Mouse (Mus musculus) hindbrain, embryonic 11.5 days (tissue): ENCODE results near the gene Anapc16. TPM values are rescaled to one million over a fixed set of nuclear protein-coding genes. Genes with fewer than 3 reads are reported as not detected.

ENCODE experiments used
- ATAC-seq: fragments of 200-750 bp; cut with Nextera tagmentation; 2 replicates; pipeline ENCODE4 v1.8.0; 2017; ENCODE audit warnings: mild to moderate bottlenecking, moderate TSS enrichment, moderate library complexity; ENCODE audit not compliant: low FRiP score
- DNase-seq: peaks from one replicate; pipeline ENCODE4 v3.0.0-alpha.2; 2015; ENCODE audit warnings: low spot score
- H3K27ac ChIP-seq: fragments of 300-500 bp; sonication (generic); 2 replicates; pipeline ENCODE4 v1.5.1; 2014; ENCODE audit warnings: mild to moderate bottlenecking, low read depth, low read length
- H3K27me3 ChIP-seq: fragments of 300-500 bp; sonication (generic); 2 replicates; pipeline ENCODE4 v1.6.1; 2014; ENCODE audit warnings: mild to moderate bottlenecking, low read length, moderate library complexity, mixed read lengths; ENCODE audit not compliant: control insufficient read depth, insufficient read depth
- H3K36me3 ChIP-seq: fragments of 300-500 bp; sonication (generic); 2 replicates; pipeline ENCODE4 v1.6.1; 2014; ENCODE audit warnings: mild to moderate bottlenecking, low read length, moderate library complexity, mixed read lengths; ENCODE audit not compliant: control insufficient read depth, insufficient read depth
- H3K4me1 ChIP-seq: fragments of 300-500 bp; sonication (generic); replicated peaks from 2 replicates; pipeline ENCODE4 v1.6.1; 2014; ENCODE audit warnings: low read length, mixed read lengths; ENCODE audit not compliant: control insufficient read depth, insufficient read depth
- H3K4me2 ChIP-seq: fragments of 300-500 bp; sonication (generic); replicated peaks from 2 replicates; pipeline ENCODE4 v1.6.1; 2014; ENCODE audit warnings: mild to moderate bottlenecking, low read depth, low read length
- H3K4me3 ChIP-seq: fragments of 300-500 bp; sonication (generic); 2 replicates; pipeline ENCODE4 v1.5.1; 2014; ENCODE audit warnings: low read depth, low read length
- H3K9ac ChIP-seq: fragments of 300-500 bp; sonication (generic); 2 replicates; pipeline ENCODE4 v1.6.1; 2014; ENCODE audit warnings: low read depth, low read length
- H3K9me3 ChIP-seq: fragments of 300-500 bp; sonication (generic); 2 replicates; pipeline ENCODE4 v1.6.1; 2016; ENCODE audit warnings: low read length; ENCODE audit not compliant: control insufficient read depth
- WGBS: fragments of 180-500 bp; shearing (Covaris S2); extraction: QIAGEN DNeasy Blood & Tissue Kit; methylation state at CpG from one replicate; pipeline ENCODE4 v1.1.7; 2014; 5-methylcytosine and 5-hydroxymethylcytosine counted together
- polyA plus RNA-seq: library from polyadenylated mRNA; unstranded; fragments of >200 nt; fragmentation: Nextera tagmentation; extraction: Ambion mirVana; gene quantifications from 2 replicates; pipeline ENCODE4 v1.2.1, GENCODE M21; 2014

Gene Anapc16
- polyA plus RNA-seq, 1 experiment from 2014 or later = 115 TPM

GRCm38 (mm10) chr10:59978873-59979743 is 23.8 kb downstream of the Anapc16 start:
- H3K4me1 ChIP-seq = peaks cover 3% of the 10 kb centered on the region; the same call in 1 of the 2 replicates
- H3K27me3 ChIP-seq = no peaks in the 10 kb centered on the region
- no peaks in the 10 kb centered on the region for H3K9me3 ChIP-seq
- peak overlapping the region; percentile 56 for H3K27ac ChIP-seq
- no peak overlapping the region for H3K4me3 ChIP-seq
- H3K36me3 ChIP-seq = no peaks in the 10 kb centered on the region
- WGBS = 60% methylated on average over 11 of the region's 11 CpGs
- ATAC-seq (no peak), DNase-seq (no peak)
- H3K9ac ChIP-seq = peak overlapping the region; percentile 16; the same call in 1 of the 2 replicates
- H3K4me2 ChIP-seq = no peak overlapping the region

- DNase-seq (no peak), ATAC-seq (no peak)
- Histone ChIP-seq H3K36me3 (no peaks in the 10 kb centered on the region), H3K4me3 (no peak overlapping the region), H3K4me1 (peaks cover 6% of the 10 kb centered on the region; the same call in 1 of the 2 replicates), H3K9ac (no peak overlapping the region), H3K4me2 (no peak overlapping the region), H3K27ac (no peak overlapping the region), H3K9me3 (no peaks in the 10 kb centered on the region), H3K27me3 (no peaks in the 10 kb centered on the region)
- 76% methylated on average over 2 of the region's 2 CpGs for WGBS
Observed at GRCm38 (mm10) chr10:59978401-59978800, 24.5 kb downstream of the Anapc16 start.

GRCm38 (mm10) chr10:59977715-59978343 is 25.1 kb downstream of the Anapc16 start:
- H3K36me3 ChIP-seq = no peaks in the 10 kb centered on the region
- peaks cover 6% of the 10 kb centered on the region; the same call in 1 of the 2 replicates for H3K4me1 ChIP-seq
- H3K27ac ChIP-seq = no peak overlapping the region
- H3K27me3 ChIP-seq = no peaks in the 10 kb centered on the region
- H3K9ac ChIP-seq = no peak overlapping the region
- ATAC-seq (no peak), DNase-seq (no peak)
- no peak overlapping the region for H3K4me2 ChIP-seq
- H3K4me3 ChIP-seq = no peak overlapping the region
- H3K9me3 ChIP-seq = no peaks in the 10 kb centered on the region
- WGBS = 91% methylated on average over 5 of the region's 5 CpGs

DNA sequence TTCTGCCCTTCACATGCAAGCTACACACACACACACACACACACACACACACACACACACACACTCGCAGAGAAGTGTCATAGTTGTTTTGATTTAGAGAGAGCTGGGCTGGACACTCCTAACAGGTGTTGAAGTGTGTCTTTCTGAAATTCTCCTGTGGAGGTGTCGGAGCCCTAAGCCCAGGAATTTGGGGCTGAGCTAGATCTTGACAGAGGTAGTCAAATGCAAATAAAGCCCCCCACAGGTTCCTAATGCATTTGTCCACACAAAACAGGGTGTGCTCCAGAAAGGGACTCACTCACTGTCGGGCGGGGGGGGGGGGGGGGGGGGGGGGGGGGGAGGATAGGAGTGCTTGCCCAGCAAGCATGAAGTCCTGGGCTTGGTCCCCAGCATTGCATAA is 25.8 kb downstream of the Anapc16 start:
- Histone ChIP-seq H3K27me3 (no peaks in the 10 kb centered on the region), H3K4me3 (no peak overlapping the region), H3K9me3 (no peaks in the 10 kb centered on the region), H3K36me3 (no peaks in the 10 kb centered on the region), H3K4me1 (peaks cover 6% of the 10 kb centered on the region; the same call in 1 of the 2 replicates), H3K9ac (no peak overlapping the region), H3K27ac (no peak overlapping the region), H3K4me2 (no peak overlapping the region)
- 50% methylated on average over 2 of the region's 4 CpGs for WGBS
- ATAC-seq (no peak), DNase-seq (no peak)

GRCm38 (mm10) chr10:59974786-59975185 is 28.1 kb downstream of the Anapc16 start:
- Histone ChIP-seq H3K4me1 (peaks cover 12% of the 10 kb centered on the region), H3K27me3 (no peaks in the 10 kb centered on the region), H3K4me2 (no peak overlapping the region), H3K4me3 (no peak overlapping the region), H3K36me3 (no peaks in the 10 kb centered on the region), H3K9ac (peak overlapping the region; percentile 11; the same call in 1 of the 2 replicates), H3K9me3 (no peaks in the 10 kb centered on the region), H3K27ac (peak overlapping the region; percentile 19)
- ATAC-seq (no peak), DNase-seq (no peak)
- WGBS = 56% methylated on average over 3 of the region's 3 CpGs

- H3K4me3 ChIP-seq = no peak overlapping the region
- no peak overlapping the region for H3K4me2 ChIP-seq
- peak overlapping the region; percentile 11; the same call in 1 of the 2 replicates for H3K9ac ChIP-seq
- H3K27ac ChIP-seq = peak overlapping the region; percentile 19; the same call in 1 of the 2 replicates
- H3K9me3 ChIP-seq = no peaks in the 10 kb centered on the region
- no peaks in the 10 kb centered on the region for H3K36me3 ChIP-seq
- H3K27me3 ChIP-seq = no peaks in the 10 kb centered on the region
- peaks cover 12% of the 10 kb centered on the region for H3K4me1 ChIP-seq
- DNase-seq (peak; percentile 58), ATAC-seq (no peak)
- 10% methylated on average over 6 of the region's 6 CpGs for WGBS
Observed at GRCm38 (mm10) chr10:59974191-59974664, 28.7 kb downstream of the Anapc16 start.

- Histone ChIP-seq H3K27me3 (no peaks in the 10 kb centered on the region), H3K4me2 (no peak overlapping the region), H3K4me1 (peaks cover 12% of the 10 kb centered on the region), H3K27ac (no peak overlapping the region), H3K9me3 (no peaks in the 10 kb centered on the region), H3K9ac (no peak overlapping the region), H3K36me3 (no peaks in the 10 kb centered on the region), H3K4me3 (no peak overlapping the region)
- ATAC-seq (no peak), DNase-seq (no peak)
- 90% methylated on average over 4 of the region's 4 CpGs for WGBS
Observed at GRCm38 (mm10) chr10:59973400-59973799, 29.5 kb downstream of the Anapc16 start.

- no peak for ATAC-seq
- H3K9me3 ChIP-seq = no peaks in the 10 kb centered on the region
- H3K9ac ChIP-seq = no peak overlapping the region
- H3K27me3 ChIP-seq = no peaks in the 10 kb centered on the region
- H3K4me1 ChIP-seq = peaks cover 12% of the 10 kb centered on the region
- 82% methylated on average over 6 of the region's 6 CpGs for WGBS
- no peak overlapping the region for H3K4me3 ChIP-seq
- H3K36me3 ChIP-seq = no peaks in the 10 kb centered on the region
- no peak overlapping the region for H3K27ac ChIP-seq
- no peak for DNase-seq
- no peak overlapping the region for H3K4me2 ChIP-seq
Observed at GRCm38 (mm10) chr10:59972999-59973398, 29.9 kb downstream of the Anapc16 start.
